Mouse (Mus musculus): ENCODE results near the gene Aurka.

Gene Aurka

GRCm38 (mm10) chr2:172370411-172371223 lies at the start of gene Aurka, which contains the start of gene Cstf1:
TSS of gene Aurka (minus strand) at chr2:172370535.
TSS of gene Cstf1 (plus strand) at chr2:172370681.
- DNase-seq (ENCODE audit: low spot score in 2 of 2) = peak; percentile 94

DNA sequence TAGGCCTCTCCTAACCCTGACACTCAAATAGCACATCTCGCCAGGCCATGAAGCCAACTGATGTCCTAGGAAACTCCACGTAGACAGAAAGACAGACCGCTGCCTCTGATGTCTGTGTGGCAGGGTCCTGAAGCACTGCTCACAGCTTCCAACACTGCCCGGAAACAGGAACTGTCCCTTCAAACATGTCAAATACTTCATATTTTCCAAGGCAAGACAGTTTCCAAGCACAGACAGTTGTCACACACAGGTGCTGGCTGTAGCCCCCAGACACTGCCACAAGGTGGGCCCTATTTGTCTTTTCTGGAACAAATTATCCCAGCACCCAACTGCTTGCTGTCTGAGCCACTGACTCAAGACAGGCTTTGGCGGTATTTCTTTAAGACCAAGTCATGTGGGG lies 47.9 kb upstream of the Aurka start:
- DNase-seq (ENCODE audit: low spot score in 2 of 2) = no peak

GRCm38 (mm10) chr2:172416876-172417275 lies 46.5 kb upstream of the Aurka start:
- DNase-seq (ENCODE audit: low spot score in 2 of 2) = no peak

DNA sequence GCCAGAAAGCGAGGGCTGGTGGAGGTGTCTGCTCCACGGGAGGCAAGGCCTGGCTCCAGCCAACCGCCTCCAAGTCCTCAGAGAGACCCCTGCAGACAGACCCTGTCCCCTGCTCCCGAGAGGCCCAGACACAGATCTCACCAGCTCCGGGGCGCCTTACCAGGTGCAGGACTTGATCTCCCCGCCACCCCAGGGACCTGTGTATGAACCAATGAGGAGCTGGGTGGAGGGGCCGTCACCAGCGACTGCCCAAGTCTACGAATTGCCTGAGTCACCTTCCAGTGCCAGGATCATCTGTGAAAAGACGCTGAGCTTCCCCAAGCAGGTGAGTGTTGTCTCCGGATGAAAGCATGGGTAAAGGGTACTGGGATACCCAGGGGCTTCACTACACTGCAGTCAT lies 45.9 kb upstream of the Aurka start:
- DNase-seq (ENCODE audit: low spot score in 2 of 2) = no peak

- DNase-seq (ENCODE audit: low spot score in 2 of 2) = no peak
Observed at GRCm38 (mm10) chr2:172413894-172414293, 43.6 kb upstream of the Aurka start.

DNA sequence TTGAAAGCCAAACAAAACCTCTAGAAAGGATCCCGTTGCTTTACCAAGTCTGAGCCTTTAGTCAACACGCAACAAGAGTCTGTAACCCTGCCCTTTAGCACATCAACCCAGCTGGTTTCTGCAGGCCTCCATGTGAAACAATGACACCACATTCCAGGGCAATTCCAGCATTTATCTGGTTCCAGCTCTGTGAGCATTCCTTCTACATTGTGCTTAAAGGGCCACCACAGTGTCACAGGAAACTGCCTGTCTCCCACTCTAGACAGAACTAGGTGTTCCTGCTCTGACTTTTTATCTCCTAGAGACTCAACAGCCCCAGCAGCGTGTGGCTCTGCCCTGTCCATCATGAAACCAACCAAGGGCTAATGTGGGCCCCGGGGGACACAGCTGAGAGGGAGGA lies 42.9 kb upstream of the Aurka start:
- DNase-seq (ENCODE audit: low spot score in 2 of 2) = no peak

GRCm38 (mm10) chr2:172412454-172412853 lies 42.1 kb upstream of the Aurka start:
- DNase-seq (ENCODE audit: low spot score in 2 of 2) = no peak

DNA sequence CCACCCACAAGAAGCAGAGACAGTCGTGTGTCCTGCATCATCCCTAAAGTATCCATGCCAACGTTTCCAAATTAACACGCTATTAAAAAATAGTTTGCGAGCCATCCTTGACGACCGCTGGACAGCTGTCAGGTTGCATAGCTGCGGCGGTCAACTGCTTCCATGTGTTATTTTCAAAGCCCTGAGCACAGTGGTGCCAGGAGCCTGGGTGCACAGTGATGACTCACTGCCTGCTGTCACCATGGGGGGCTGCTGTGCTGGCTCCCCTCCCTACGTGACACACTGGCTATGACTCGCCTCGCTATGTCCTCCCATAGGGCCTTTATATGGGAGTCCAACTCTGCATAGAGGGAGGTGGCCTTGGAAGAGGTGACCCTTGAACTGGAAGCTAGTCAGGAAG lies 40.8 kb upstream of the Aurka start:
- DNase-seq (ENCODE audit: low spot score in 2 of 2) = no peak

- no peak for DNase-seq (ENCODE audit: low spot score in 2 of 2)
Observed at GRCm38 (mm10) chr2:172410686-172411085, 40.4 kb upstream of the Aurka start.

- DNase-seq (ENCODE audit: low spot score in 2 of 2) = no peak
Observed at GRCm38 (mm10) chr2:172407499-172407898, 37.2 kb upstream of the Aurka start.

DNA sequence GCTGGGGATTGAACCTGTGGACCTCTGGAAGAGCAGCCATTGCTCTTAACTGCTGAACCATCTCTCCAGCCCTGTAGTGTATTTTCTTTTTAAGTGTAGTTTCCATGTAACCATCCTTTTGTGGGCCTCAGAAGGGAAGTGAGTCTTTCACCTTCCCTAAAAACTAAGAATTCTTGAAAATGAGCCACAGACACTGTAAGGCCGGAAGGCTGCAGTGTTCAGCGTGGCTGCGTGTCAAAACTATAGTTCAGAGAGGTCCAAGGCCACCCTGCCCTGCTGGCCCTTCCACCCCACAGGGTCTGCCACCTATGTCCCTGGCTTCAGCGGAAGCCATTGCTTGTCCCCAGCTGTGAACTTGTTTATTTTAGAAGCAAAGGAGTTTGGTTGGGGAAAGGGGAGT lies 35.8 kb upstream of the Aurka start:
- no peak for DNase-seq (ENCODE audit: low spot score in 2 of 2)

DNA sequence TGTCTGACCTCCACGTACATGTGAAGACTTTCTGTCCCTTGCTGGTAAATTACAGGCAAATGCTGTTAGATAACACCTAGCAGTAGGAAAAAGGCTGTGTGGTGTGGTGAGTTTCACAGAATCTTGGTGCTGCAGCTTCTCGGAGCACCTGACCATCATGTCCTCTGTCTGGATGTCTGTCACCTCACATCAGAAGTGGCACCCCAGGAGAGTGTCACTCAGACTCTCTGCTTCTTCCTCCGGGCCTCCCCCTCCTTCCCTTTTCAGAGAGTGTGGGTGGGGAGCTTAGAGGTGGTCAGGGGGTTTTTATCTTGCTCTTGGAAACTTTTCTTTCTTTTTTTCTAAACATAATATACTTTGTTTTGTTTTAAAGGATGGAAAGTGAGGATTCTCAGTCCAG lies 34.7 kb upstream of the Aurka start:
- no peak for DNase-seq (ENCODE audit: low spot score in 2 of 2)

DNA sequence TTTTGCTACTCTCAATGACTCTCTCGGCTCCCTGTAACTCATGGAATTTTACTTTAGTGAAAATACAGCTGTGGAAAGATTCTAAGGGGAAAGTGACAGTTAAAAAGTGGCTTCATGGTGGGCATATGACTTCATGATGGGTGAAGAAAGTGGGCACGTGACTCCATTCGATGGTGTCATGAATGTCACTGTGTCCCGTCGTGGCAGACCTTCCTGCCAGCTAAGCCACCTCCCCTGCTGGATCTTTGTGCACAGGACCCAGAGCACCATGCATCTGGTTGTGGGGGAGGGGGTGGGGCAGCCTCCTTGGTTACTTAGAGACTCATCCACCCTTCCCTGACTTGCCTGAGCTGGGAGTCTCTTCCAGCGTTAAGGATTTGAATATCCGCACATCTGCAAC lies 33.9 kb upstream of the Aurka start:
- DNase-seq (ENCODE audit: low spot score in 2 of 2) = no peak

DNA sequence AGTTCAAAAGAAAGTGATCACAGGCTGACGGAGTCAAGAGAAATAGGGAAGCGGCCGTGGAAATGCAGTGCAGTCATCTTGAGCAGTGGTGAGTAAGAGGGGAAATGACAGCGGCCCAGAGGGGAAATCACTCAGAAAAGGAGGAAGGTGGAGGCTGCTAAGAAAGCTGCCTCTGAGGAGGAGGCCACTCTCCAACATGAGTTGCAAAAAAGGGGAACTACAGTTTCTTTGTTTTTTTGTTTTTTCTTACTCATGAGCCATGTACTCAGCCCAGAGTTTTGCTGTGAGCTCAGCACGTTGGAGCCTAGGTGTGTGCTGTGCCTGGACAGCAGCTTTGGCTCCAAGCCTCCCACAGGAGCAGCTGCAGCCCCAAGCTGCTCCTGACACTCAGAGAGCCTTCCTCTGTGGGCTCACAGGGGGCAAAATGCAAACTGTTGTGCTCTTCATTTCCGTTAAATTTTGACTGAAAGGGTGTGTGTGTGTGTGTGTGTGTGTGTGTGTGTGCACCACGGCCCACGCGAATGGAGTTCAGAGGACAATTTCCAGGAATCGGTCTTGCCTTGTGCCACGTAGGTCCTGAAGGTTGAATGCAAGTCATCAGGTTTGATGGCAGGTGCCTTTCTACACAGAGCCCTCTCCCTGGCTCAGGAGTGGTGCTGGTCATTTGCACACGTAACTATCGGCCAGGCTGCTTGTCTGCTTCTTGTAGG lies 30.9 kb upstream of the Aurka start:
- DNase-seq (ENCODE audit: low spot score in 2 of 2) = no peak

- no peak for DNase-seq (ENCODE audit: low spot score in 2 of 2)
Observed at GRCm38 (mm10) chr2:172399901-172400300, 29.6 kb upstream of the Aurka start.

DNA sequence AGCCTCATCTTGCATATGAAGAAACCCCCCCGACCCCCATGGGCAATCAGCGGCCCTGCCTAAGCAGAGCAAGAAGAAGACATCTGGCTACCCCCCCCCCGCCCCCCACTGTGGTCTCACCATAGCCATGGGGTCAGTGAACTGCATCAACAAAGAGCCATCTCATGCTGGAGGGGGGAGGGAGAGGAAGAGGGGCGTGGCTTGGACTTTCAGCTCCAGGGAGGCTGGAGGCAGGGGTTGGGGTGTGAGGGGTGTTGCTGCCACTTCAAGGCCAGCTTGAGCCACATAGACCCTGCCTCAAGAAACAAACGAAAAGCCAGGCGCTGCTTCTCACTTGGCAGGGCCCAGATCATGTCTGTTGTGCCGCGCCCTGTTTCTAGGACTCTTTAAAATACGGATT lies 25.6 kb upstream of the Aurka start:
- no peak for DNase-seq (ENCODE audit: low spot score in 2 of 2)

- DNase-seq (ENCODE audit: low spot score in 2 of 2) = no peak
Observed at GRCm38 (mm10) chr2:172394671-172395070, 24.3 kb upstream of the Aurka start.

DNA sequence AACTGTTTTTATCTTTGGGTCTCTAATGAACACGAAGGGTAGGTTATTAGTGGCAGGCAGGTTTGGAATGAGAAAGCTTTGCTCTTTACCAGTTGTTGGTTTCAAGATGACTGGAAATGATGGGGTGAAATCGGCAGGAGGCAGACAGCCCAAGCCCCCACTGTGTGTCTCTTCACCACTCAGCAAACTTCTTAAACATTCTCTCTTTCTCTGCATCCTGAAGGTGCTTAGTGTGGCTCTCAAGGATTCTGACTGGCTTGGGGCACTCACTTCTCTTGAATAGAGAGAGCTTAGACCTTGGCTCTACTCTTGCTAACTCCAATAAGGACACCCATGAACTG lies 23.7 kb upstream of the Aurka start:
- no peak for DNase-seq (ENCODE audit: low spot score in 2 of 2)

GRCm38 (mm10) chr2:172393391-172394051 lies 23.2 kb upstream of the Aurka start, which contains the start of gene Cass4:
TSS of gene Cass4 (plus strand) at chr2:172393794.
- DNase-seq (ENCODE audit: low spot score in 2 of 2) = no peak

- DNase-seq (ENCODE audit: low spot score in 2 of 2) = peak; percentile 22 to 40
Observed at GRCm38 (mm10) chr2:172392041-172392521, 21.7 kb upstream of the Aurka start.

- DNase-seq (ENCODE audit: low spot score in 2 of 2) = no peak
Observed at GRCm38 (mm10) chr2:172390341-172390740, 20.0 kb upstream of the Aurka start.

DNA sequence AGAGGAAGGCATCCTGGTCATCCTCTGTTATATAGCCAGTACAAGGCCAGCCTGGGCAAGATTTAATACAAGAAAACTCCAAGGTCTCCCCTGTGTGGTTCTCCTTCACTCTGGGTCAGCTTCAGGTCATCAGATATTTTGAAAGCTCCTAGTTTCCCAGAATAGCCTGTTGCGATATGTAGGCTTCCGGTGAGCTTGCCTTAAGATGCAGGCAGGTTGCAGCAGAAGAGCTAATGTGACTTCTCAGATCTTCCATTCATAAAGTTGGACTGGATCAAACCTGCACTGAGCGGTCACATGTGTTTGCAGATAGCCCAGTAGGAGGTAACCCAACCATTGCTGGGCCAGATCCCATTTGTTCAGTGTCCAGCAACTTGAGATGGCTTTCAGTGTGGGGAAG lies 14.4 kb upstream of the Aurka start:
- DNase-seq (ENCODE audit: low spot score in 2 of 2) = no peak

GRCm38 (mm10) chr2:172381898-172382297 lies 11.6 kb upstream of the Aurka start:
- DNase-seq (ENCODE audit: low spot score in 2 of 2) = no peak
